Mouse (Mus musculus): Measurements from ENCODE around the gene Dusp2. TPM values are rescaled to one million over a fixed set of nuclear protein-coding genes. Genes with fewer than 3 reads are reported as not detected.
A peak's percentile ranks its signal among the peaks of the same experiment; 100 is the strongest.

Gene Dusp2
- total RNA-seq, 1 experiment from 2014 or later: 158 TPM

- peak; percentile 29; the same call in 1 of the 2 replicates for ATAC-seq (replicated peaks; ENCODE audit: insufficient number of reproducible peaks, low FRiP score, low TSS enrichment, poor library complexity, severe bottlenecking)
Observed at GRCm38 (mm10) chr2:127318136-127318535, 17.8 kb upstream of the Dusp2 start.

GRCm38 (mm10) chr2:127319071-127319470 is 16.9 kb upstream of the Dusp2 start:
- no peak for ATAC-seq (replicated peaks; ENCODE audit: insufficient number of reproducible peaks, low FRiP score, low TSS enrichment, poor library complexity, severe bottlenecking)

GRCm38 (mm10) chr2:127322671-127323285 is 13.2 kb upstream of the Dusp2 start:
- ATAC-seq (replicated peaks; ENCODE audit: insufficient number of reproducible peaks, low FRiP score, low TSS enrichment, poor library complexity, severe bottlenecking): no peak

GRCm38 (mm10) chr2:127323667-127324066 is 12.3 kb upstream of the Dusp2 start:
- ATAC-seq (replicated peaks; ENCODE audit: insufficient number of reproducible peaks, low FRiP score, low TSS enrichment, poor library complexity, severe bottlenecking): no peak

GRCm38 (mm10) chr2:127324456-127324855 is 11.5 kb upstream of the Dusp2 start:
- no peak; the same call in 1 of the 2 replicates for ATAC-seq (replicated peaks; ENCODE audit: insufficient number of reproducible peaks, low FRiP score, low TSS enrichment, poor library complexity, severe bottlenecking)

GRCm38 (mm10) chr2:127328090-127328851 is 7.7 kb upstream of the Dusp2 start:
- no peak for ATAC-seq (replicated peaks; ENCODE audit: insufficient number of reproducible peaks, low FRiP score, low TSS enrichment, poor library complexity, severe bottlenecking)

GRCm38 (mm10) chr2:127332807-127333570 is 3.0 kb upstream of the Dusp2 start:
- no peak for ATAC-seq (replicated peaks; ENCODE audit: insufficient number of reproducible peaks, low FRiP score, low TSS enrichment, poor library complexity, severe bottlenecking)

GRCm38 (mm10) chr2:127333945-127334603 is 1.9 kb upstream of the Dusp2 start:
- no peak for ATAC-seq (replicated peaks; ENCODE audit: insufficient number of reproducible peaks, low FRiP score, low TSS enrichment, poor library complexity, severe bottlenecking)

GRCm38 (mm10) chr2:127335078-127335541 is 849 bp upstream of the Dusp2 start:
- ATAC-seq (replicated peaks; ENCODE audit: insufficient number of reproducible peaks, low FRiP score, low TSS enrichment, poor library complexity, severe bottlenecking): peak; percentile 33

GRCm38 (mm10) chr2:127336497-127336832 is 506 bp downstream of the Dusp2 start:
- ATAC-seq (replicated peaks; ENCODE audit: insufficient number of reproducible peaks, low FRiP score, low TSS enrichment, poor library complexity, severe bottlenecking): no peak

GRCm38 (mm10) chr2:127336885-127337284 is 926 bp downstream of the Dusp2 start:
- ATAC-seq (replicated peaks; ENCODE audit: insufficient number of reproducible peaks, low FRiP score, low TSS enrichment, poor library complexity, severe bottlenecking): no peak

GRCm38 (mm10) chr2:127337531-127337930 is 1.6 kb downstream of the Dusp2 start:
- ATAC-seq (replicated peaks; ENCODE audit: insufficient number of reproducible peaks, low FRiP score, low TSS enrichment, poor library complexity, severe bottlenecking): peak; percentile 18; the same call in 1 of the 2 replicates

- ATAC-seq (replicated peaks; ENCODE audit: insufficient number of reproducible peaks, low FRiP score, low TSS enrichment, poor library complexity, severe bottlenecking): peak; percentile 37
Observed at GRCm38 (mm10) chr2:127338012-127338411, 2.1 kb downstream of the Dusp2 start.

- no peak for ATAC-seq (replicated peaks; ENCODE audit: insufficient number of reproducible peaks, low FRiP score, low TSS enrichment, poor library complexity, severe bottlenecking)
Observed at GRCm38 (mm10) chr2:127338416-127338815, 2.5 kb downstream of the Dusp2 start, which contains the start of gene Astl. Astl (plus strand) TSS chr2:127338639.

- peak; percentile 42 for ATAC-seq (replicated peaks; ENCODE audit: insufficient number of reproducible peaks, low FRiP score, low TSS enrichment, poor library complexity, severe bottlenecking)
Observed at GRCm38 (mm10) chr2:127338833-127339232, 2.9 kb downstream of the Dusp2 start.

- ATAC-seq (replicated peaks; ENCODE audit: insufficient number of reproducible peaks, low FRiP score, low TSS enrichment, poor library complexity, severe bottlenecking): no peak
Observed at GRCm38 (mm10) chr2:127339262-127339661, 3.3 kb downstream of the Dusp2 start.

- ATAC-seq (replicated peaks; ENCODE audit: insufficient number of reproducible peaks, low FRiP score, low TSS enrichment, poor library complexity, severe bottlenecking): no peak
Observed at GRCm38 (mm10) chr2:127341159-127341558, 5.2 kb downstream of the Dusp2 start.

- no peak for ATAC-seq (replicated peaks; ENCODE audit: insufficient number of reproducible peaks, low FRiP score, low TSS enrichment, poor library complexity, severe bottlenecking)
Observed at GRCm38 (mm10) chr2:127346334-127346733, 10.4 kb downstream of the Dusp2 start.

Data from monocyte, adult 5-6 weeks (primary cell).